Mouse (Mus musculus) megakaryocyte, embryonic 14.5 days (primary cell): ENCODE data around the gene Rhbdd1. TPM values are rescaled to one million over a fixed set of nuclear protein-coding genes. Genes with fewer than 3 reads are reported as not detected.

Experiments used
- H3K27me3 ChIP-seq: replicated peaks from 2 replicates; pipeline ENCODE3; 2012; ENCODE audit warnings: inconsistent platforms
- H3K36me3 ChIP-seq: replicated peaks from 2 replicates; pipeline ENCODE3; 2012; ENCODE audit warnings: low read length, inconsistent platforms, mixed read lengths
- H3K4me1 ChIP-seq: 2 replicates; pipeline ENCODE4 v1.6.1; 2012; ENCODE audit warnings: inconsistent platforms
- H3K4me3 ChIP-seq: replicated peaks from 2 replicates; pipeline ENCODE3; 2012; ENCODE audit warnings: moderate library complexity, mild to moderate bottlenecking, inconsistent platforms
- H3K9me3 ChIP-seq: 2 replicates; pipeline ENCODE4 v1.6.1; 2012; ENCODE audit warnings: inconsistent platforms
- FLI1 ChIP-seq: IDR thresholded peaks from 2 replicates; pipeline ENCODE4 v1.6.1; 2012; ENCODE audit warnings: low read length, inconsistent platforms, mixed read lengths
- GATA1 ChIP-seq: IDR thresholded peaks from 3 replicates; pipeline ENCODE4 v1.6.1; 2012; ENCODE audit warnings: mixed read lengths, low read length, inconsistent platforms, borderline replicate concordance
- polyA plus RNA-seq: library from polyadenylated mRNA; stranded (reverse); fragments of >175 nt; gene quantifications from 2 replicates; pipeline ENCODE4 v1.2.3, GENCODE M21; 2012; ENCODE audit warnings: low replicate concordance; ENCODE audit not compliant: insufficient read depth

The Rhbdd1 gene
- polyA plus RNA-seq, 1 experiment: 1.2 TPM

GRCm38 (mm10) chr1:82384106-82384505, 67.9 kb downstream of the Rhbdd1 start:
- Histone ChIP-seq H3K9me3 (no peaks in the 10 kb centered on the region), H3K27me3 (no peaks in the 10 kb centered on the region), H3K4me3 (no peak overlapping the region), H3K36me3 (peaks cover 64% of the 10 kb centered on the region), H3K4me1 (no peaks in the 10 kb centered on the region)
- TF ChIP-seq GATA1 (no peak), FLI1 (no peak)

GRCm38 (mm10) chr1:82385054-82385453, 68.8 kb downstream of the Rhbdd1 start:
- TF ChIP-seq GATA1: no peak
- TF ChIP-seq FLI1: no peak
- Histone ChIP-seq H3K4me1 (no peaks in the 10 kb centered on the region), H3K9me3 (no peaks in the 10 kb centered on the region), H3K4me3 (no peak overlapping the region), H3K27me3 (no peaks in the 10 kb centered on the region), H3K36me3 (peaks cover 59% of the 10 kb centered on the region)

- H3K27me3 ChIP-seq: no peaks in the 10 kb centered on the region
- H3K9me3 ChIP-seq: no peaks in the 10 kb centered on the region
- TF ChIP-seq GATA1 (no peak), FLI1 (no peak)
- H3K4me3 ChIP-seq: no peak overlapping the region
- peaks cover 53% of the 10 kb centered on the region for H3K36me3 ChIP-seq
- H3K4me1 ChIP-seq: no peaks in the 10 kb centered on the region
These were observed 69.6 kb downstream of the Rhbdd1 start for GRCm38 (mm10) chr1:82385827-82386230.

DNA sequence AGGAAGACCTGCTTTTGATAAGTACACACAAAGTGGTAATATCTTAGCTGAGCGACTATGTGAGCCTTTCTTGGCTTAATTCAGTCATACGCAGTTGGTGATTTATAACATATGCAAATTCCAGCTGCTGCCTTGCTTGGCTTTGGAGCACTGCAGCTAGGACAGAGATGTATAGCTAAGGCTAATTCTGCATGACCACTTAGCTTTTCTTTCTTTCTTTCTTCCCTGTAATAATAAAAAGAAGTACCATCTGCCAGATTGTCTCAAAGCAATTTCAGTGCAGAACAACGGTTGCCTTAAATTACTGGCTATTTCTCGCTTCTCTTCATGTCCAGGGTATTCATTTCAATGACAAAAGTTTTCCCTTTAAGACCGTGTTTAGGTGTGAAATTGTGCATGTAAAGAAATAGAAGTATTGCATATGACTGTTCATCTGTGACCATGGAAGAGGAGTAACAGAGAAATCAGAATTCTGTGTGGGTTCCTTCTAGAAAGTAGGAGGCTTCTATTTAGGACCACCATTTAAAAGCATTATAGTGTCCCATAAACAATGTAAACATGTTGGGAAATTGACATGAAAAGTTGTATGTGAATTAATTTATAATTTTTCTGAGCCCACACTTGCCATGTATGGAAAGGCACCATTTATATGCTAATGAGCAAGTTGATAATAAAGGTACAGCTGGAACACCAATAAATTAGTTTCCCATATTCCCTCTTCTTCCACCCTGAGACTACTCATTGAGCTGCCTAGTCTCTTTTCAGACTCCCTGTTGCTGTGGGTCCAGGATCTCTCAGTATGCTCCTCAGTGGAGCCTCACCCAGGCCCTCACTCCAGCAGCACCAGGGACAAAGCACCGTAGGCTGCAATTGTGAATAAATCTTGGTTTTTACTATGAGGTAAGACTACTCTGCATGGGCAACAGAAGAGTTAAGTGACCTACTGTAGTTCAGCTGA, 70.8 kb downstream of the Rhbdd1 start:
- no peaks in the 10 kb centered on the region for H3K27me3 ChIP-seq
- TF ChIP-seq GATA1 (no peak), FLI1 (no peak)

GRCm38 (mm10) chr1:82389371-82389770, 73.1 kb downstream of the Rhbdd1 start:
- Histone ChIP-seq H3K9me3 (no peaks in the 10 kb centered on the region), H3K4me3 (no peak overlapping the region), H3K36me3 (peaks cover 37% of the 10 kb centered on the region), H3K27me3 (no peaks in the 10 kb centered on the region), H3K4me1 (no peaks in the 10 kb centered on the region)
- no peak for TF ChIP-seq GATA1
- no peak for TF ChIP-seq FLI1

More for the DNA sequence above, 70.8 kb downstream of the Rhbdd1 start:
- H3K36me3 ChIP-seq: peaks cover 52% of the 10 kb centered on the region
- H3K9me3 ChIP-seq: no peaks in the 10 kb centered on the region
- no peak overlapping the region for H3K4me3 ChIP-seq
- no peaks in the 10 kb centered on the region for H3K4me1 ChIP-seq

DNA sequence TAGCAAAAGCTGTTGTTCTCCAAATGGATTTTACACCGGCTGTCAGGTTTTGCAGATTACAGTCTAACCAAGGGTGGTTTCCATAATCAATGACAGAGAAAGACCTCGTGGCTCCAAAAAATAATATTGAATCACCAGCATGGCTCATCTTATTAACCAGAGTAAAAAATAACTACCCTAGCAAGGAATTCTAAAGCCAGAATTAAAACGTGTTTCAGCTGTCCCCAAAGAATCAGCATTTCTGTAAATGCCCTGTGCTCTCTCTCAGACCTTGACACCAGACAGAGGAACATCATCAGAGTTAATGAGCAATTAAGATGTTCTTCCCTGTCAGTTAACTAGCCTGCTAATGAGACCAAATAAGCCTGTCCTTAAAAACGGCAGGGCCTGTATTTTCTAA, 79.1 kb downstream of the Rhbdd1 start:
- H3K27me3 ChIP-seq: no peaks in the 10 kb centered on the region
- no peaks in the 10 kb centered on the region for H3K9me3 ChIP-seq
- peaks cover 7% of the 10 kb centered on the region for H3K36me3 ChIP-seq
- no peak for TF ChIP-seq FLI1
- TF ChIP-seq GATA1: no peak
- no peaks in the 10 kb centered on the region for H3K4me1 ChIP-seq
- no peak overlapping the region for H3K4me3 ChIP-seq

- Histone ChIP-seq H3K9me3 (no peaks in the 10 kb centered on the region), H3K4me3 (no peak overlapping the region), H3K4me1 (peaks cover 18% of the 10 kb centered on the region), H3K27me3 (no peaks in the 10 kb centered on the region), H3K36me3 (peaks cover 19% of the 10 kb centered on the region)
- no peak for TF ChIP-seq FLI1
- no peak for TF ChIP-seq GATA1
These were observed 91.5 kb downstream of the Rhbdd1 start for GRCm38 (mm10) chr1:82407786-82408185.

DNA sequence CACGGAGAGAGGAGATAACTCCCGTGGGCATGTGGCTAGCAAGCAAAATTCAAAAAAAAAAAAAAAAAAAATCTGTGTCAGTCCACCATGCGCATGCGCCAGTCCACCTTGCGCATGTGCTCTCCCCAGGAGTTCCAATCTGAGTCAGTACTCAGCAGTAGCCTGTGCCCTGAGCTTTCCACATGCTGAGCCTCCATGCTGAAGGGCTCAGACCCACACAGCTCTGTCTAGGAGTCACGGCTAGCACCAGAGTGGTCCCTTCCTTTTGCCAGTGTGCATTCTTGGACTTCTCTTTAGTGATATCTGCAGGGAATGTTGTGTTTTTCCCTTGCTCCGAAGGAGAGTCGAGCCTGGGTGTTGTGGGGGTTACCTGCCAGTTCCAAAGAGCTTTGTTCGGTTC, 93.0 kb downstream of the Rhbdd1 start:
- TF ChIP-seq GATA1: no peak
- TF ChIP-seq FLI1: no peak
- H3K9me3 ChIP-seq: no peaks in the 10 kb centered on the region
- peaks cover 23% of the 10 kb centered on the region for H3K4me1 ChIP-seq
- H3K4me3 ChIP-seq: no peak overlapping the region
- H3K27me3 ChIP-seq: no peaks in the 10 kb centered on the region
- H3K36me3 ChIP-seq: peaks cover 19% of the 10 kb centered on the region

GRCm38 (mm10) chr1:82410548-82410947, 94.3 kb downstream of the Rhbdd1 start:
- Histone ChIP-seq H3K4me1 (peaks cover 23% of the 10 kb centered on the region), H3K4me3 (no peak overlapping the region), H3K9me3 (no peaks in the 10 kb centered on the region), H3K27me3 (no peaks in the 10 kb centered on the region), H3K36me3 (peaks cover 15% of the 10 kb centered on the region)
- TF ChIP-seq FLI1: no peak
- TF ChIP-seq GATA1: no peak

DNA sequence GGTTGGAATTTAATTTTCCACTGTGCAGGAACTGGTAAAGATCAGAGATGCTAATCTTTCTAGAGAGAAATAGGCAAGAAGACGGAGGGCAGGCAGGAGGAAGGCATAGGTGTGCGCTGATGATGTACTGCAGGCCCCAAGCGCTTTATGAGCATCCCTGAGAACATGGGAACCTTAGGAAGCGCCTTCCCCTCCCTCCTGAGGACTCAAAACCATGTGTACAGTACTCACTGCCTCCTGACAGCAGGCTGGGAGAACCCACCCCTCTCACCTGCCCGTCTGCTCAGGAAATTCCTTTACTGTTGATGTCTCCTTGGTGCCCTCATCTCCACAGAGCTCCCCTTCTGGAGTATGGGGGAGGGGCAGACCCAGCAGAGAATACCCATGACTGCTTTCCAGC, 95.3 kb downstream of the Rhbdd1 start:
- peaks cover 15% of the 10 kb centered on the region for H3K36me3 ChIP-seq
- H3K27me3 ChIP-seq: no peaks in the 10 kb centered on the region
- TF ChIP-seq GATA1 (no peak), FLI1 (no peak)
- H3K4me3 ChIP-seq: no peak overlapping the region
- peaks cover 23% of the 10 kb centered on the region for H3K4me1 ChIP-seq
- H3K9me3 ChIP-seq: no peaks in the 10 kb centered on the region
